Mouse (Mus musculus) frontal cortex, adult (tissue): Measurements from ENCODE around the gene Mreg.

Experiments used
- ATAC-seq: cut with Nextera tagmentation; 2 replicates; pipeline ENCODE4 v1.9.2; 2017; ENCODE audit warnings: mild to moderate bottlenecking, moderate library complexity, mixed read lengths; ENCODE audit not compliant: low TSS enrichment

The Mreg gene

DNA sequence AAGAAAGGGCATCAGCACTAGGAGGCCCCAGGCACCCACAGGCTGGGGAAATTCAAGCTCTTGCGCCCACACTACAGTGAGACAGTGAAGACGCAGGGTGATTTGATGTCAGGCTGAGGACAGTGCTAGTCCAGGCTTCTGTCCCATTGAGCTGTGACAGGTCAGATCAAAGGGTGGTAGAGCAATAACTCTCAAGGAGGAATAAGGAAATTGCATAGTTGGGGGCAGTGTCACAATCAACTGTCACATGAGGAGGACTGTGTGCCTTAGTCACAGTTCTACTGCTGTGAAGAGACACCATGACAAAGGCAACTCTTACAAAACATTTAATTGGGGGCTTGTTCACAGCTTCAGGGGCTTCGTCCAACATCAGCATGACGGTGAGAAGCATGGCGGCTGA is 16.0 kb downstream of the Mreg start:
- ATAC-seq, result no peak

DNA sequence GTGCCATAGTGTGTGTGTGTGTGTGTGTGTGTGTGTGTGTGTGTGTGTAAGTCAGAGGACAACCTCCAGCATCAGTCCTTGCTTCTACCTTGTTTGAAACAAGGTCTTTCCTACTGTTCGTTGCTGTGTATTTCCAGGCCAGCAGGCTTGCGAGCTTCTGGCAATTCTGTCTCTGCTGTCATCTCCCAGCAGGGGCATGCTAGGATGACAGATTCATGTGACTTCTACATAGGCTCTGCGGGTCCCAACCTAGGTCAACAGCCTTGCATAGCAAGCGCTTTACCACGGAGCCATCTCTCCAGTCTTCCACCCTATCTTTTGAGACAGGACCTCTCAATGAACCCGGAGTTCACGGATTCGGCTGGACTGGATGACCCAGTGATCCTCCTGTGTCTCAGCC is 20.7 kb downstream of the Mreg start:
- no peak for ATAC-seq

DNA sequence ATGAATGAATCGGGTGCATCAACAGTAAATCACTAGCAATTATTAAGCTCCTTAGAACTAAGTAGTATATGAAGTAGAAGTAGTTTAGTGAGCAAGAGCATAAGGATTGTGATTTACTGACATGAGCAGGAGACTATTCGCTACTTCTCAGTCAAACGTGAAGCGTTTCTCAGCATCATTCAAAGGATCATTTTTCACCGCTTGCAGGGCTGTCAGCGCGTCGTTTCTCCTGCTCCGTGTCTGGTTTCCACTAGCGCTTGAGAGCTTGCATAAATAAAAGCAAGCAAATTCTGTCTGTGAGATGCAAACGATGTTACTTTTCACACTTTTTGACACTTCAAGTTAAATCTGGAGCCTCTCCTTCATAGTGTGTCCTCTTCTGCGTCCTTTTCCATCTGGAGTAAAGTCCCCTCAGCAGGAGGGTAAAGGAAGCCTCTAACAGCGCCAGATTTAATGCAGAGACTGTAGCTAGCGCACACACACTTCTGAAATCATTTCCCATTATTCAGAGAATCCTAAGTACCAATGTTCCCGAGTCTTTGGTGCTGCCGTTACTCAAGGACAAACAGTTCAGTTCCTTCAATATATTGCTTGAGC is 23.9 kb downstream of the Mreg start:
- peak; percentile 77 for ATAC-seq

- peak; percentile 41 for ATAC-seq
Measured at GRCm38 (mm10) chr1:72187486-72187885, 24.6 kb downstream of the Mreg start.

DNA sequence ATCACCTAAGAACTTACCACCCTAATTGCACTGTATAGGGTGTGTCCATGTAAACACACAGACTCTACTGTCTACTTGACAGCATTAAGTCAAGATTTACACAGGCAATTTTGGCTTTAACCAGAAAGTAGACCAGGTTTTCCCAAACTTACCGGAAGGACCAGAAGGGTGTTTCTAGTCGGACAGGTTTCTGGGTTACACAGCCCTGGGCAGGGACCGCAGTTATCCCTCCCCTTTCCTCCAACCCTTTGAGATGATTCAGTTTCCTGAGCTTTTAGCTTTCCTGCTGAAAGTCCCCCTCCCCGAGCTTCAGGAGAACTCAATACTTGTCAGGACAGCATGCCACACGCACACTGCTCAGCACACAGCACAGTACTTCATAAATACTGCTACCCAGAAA is 26.0 kb downstream of the Mreg start:
- ATAC-seq, result no peak

DNA sequence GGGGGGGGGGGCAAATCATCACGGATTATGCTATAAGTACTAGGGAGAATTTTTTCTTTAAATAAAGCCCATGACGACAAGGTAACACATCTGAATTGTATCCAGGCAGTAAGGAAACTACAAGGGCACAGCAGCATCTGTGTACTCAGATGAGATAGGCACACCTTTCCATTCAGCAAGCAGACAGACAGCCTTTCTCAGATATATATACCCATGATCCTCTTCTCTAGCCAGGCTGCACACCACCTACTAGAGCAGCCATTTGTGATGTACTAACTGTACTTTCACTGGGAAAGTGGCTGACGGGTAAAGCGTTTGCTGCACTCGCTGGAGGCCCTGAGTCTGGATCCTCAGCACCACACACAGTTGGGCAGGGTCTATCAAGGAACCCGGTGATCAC is 28.6 kb downstream of the Mreg start:
- no peak for ATAC-seq

GRCm38 (mm10) chr1:72182930-72183499 is 29.1 kb downstream of the Mreg start:
- ATAC-seq, result no peak

GRCm38 (mm10) chr1:72179947-72180346 is 32.2 kb downstream of the Mreg start:
- no peak for ATAC-seq

DNA sequence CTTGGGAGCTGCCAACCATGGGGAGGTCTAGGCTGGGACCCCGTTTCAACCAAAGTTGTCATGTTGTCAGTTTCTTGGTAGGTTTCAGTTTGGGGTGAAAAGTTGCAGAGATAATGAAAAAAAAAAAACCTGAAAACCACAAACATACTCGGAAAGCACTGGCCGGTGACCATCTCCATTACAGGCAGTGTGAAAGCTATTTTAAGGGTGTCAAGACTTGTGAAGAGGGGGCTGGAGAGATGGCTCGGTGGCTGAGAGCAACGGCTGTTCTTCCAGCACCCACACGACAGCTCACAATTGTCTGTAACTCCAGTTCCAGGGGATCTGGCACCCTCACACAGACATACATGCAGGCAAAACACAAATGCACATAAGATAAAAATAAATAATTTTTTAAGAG is 35.9 kb downstream of the Mreg start:
- ATAC-seq, result peak; percentile 95

DNA sequence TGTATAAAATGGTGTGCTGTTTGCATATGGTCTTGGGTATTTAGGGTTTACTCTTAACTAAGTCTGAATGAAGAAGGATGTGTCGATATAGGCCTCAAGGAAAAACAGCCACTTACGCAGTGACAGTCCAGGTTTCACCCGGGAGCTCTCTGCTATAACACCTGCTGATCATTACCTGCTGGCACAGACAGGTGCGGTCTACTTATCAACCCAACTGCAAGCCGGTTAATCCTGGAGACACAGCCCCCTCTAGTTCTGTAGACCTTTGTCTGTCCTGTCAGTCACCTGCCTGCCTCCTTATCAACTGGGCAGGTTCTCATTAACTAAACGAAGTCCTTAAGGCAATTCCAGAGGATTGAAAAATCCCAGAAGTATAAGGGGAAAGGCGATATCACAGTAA is 37.9 kb downstream of the Mreg start:
- ATAC-seq, result no peak

- no peak for ATAC-seq
Measured at GRCm38 (mm10) chr1:72173402-72174051, 38.6 kb downstream of the Mreg start.

DNA sequence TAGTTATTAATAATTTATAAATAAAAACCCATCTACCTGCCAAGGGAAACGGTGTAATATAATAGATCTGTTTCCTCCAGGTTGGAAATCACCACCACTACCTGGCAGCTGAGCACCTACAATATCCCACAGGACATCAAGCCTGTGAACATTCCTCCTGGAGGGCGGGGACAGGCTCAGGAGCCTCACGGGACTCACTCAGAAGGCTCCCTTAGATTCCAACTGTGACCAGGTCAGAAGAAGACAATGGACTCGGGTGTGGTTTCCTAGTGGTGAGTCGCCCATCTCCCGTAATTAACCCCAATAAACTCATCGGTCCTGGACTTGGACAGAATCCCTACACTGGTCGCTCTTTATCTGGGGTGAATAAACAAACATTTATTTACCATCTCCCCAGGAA is 39.3 kb downstream of the Mreg start:
- no peak for ATAC-seq

GRCm38 (mm10) chr1:72171001-72171860 is 40.9 kb downstream of the Mreg start:
- ATAC-seq, result no peak

GRCm38 (mm10) chr1:72167024-72167423 is 45.1 kb downstream of the Mreg start:
- no peak for ATAC-seq

DNA sequence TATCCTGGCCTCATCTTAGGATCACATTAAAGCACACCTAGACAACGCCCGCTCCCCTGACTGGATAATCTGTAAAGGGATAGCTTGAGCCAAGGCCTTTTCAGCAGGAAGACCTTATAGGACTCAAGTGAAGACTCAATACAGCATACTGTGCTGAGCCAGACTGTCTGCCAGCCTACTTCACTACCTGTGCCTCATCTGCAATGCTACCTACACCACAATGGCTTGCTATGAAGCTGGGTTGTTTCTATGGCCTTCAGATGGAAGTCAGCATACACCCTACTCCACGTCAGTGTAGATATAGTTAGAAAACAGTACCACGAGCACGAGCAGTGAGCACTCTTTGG is 45.7 kb downstream of the Mreg start:
- ATAC-seq, result no peak

- peak; percentile 86 for ATAC-seq
Measured at GRCm38 (mm10) chr1:72165723-72166467, 46.2 kb downstream of the Mreg start.

DNA sequence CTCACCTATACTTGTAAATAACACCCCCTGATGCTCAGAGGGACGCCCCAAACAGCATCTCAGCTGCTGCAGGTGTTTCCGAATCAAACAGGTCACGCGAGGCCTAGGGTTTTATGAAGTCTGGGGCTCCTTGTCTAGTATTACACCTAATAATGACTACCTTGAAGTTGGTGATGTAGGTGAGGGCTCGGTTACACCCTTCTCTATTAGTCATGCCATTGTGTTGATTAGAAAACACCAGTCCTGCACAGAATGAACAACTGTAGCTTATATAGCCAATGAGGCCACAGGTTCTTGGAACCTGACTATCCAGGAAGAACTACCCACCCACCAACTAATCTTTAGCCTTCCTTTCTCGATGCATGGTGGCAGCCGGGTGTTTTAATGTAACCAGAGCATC is 51.8 kb downstream of the Mreg start:
- ATAC-seq, result no peak

DNA sequence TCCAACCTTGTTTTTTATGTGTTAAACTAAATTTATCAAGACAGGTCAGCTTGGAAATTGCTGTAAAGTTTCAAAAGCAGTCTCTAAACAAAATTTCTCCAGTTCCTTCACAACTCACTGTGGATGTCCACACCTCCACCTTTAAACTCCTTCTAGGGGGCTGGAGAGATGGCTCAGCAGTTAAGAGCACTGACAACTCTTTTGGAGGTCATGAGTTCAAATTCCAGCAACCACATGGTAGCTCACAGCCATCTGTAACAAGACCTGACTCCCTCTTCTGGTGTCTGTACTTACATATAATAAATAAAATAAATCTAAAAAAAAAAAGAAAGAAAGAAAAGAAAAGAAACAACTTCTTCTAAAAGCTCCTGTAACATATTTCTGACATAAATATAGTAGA is 67.1 kb downstream of the Mreg start:
- ATAC-seq, result no peak

DNA sequence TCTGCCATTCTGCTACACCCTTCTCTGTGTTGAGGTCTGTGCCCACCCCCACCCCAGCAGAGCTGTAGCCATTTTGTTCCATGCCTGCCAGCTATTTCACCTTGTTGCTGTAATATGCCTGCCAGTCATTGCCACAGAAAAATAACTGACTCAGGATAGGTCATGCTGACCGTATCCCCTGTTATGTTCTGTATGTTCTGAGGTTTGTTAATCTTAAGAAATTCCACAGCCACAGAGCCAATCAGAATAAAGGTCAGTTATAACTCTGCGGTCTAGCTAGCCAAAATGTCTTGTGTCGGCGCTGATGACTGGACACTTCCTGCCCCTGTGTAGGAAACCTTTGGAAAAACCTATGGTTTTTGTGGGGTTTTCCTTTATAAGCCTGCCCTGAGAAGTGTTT is 67.7 kb downstream of the Mreg start:
- no peak for ATAC-seq

DNA sequence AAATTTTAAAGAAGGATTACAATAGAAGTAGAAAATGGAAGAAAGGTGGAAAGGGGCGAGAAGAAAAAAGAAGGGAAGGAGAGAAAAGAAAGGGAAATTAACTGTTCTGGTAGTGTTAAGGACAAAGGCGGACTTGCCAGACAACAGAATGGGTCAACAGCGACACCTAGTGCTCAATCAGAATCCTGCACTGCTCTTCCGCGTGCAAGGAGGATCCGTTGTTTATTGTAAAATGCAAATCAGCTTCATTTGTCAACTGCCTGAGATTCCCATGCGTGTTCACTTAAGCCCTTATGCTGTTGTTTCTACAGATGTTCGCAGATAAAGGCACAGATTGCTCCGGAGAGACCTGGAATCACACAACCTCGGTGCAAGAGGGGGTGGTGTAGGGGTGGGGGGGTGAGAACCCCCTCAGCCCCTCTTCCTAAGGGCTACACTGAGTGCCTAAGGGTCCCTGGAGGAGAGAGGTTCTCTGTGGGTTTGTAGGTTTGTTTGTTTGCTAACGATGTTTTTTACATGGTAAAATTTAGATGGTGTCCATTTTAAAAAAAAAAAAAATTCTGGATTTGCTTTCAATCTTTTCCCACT is 70.1 kb downstream of the Mreg start:
- ATAC-seq, result peak; percentile 91

GRCm38 (mm10) chr1:72136101-72136500 is 76.0 kb downstream of the Mreg start:
- ATAC-seq, result no peak

- no peak for ATAC-seq
Measured at GRCm38 (mm10) chr1:72134534-72134933, 77.6 kb downstream of the Mreg start.
